Mouse (Mus musculus) small intestine, adult 2 months (tissue): ENCODE data around the gene Il12a.

ENCODE experiments used
- CTCF ChIP-seq: fragments of 200-500 bp; IDR thresholded peaks from 2 replicates; pipeline ENCODE4 v1.5.1; 2012; ENCODE audit warnings: low read depth, mild to moderate bottlenecking, control low read depth, inconsistent platforms, low read length, moderate library complexity, mixed read lengths; ENCODE audit not compliant: insufficient replicate concordance, insufficient read length; ENCODE audit errors: extremely low read depth
- POLR2A ChIP-seq: fragments of 200-500 bp; IDR thresholded peaks from 2 replicates; pipeline ENCODE4 v1.6.1; 2012; ENCODE audit warnings: low read depth, mild to moderate bottlenecking, control low read depth, inconsistent platforms, low read length, moderate library complexity

GRCm38 (mm10) chr3:68690344-68690743 lies at the start of gene Il12a:
- no peak for TF ChIP-seq CTCF
- TF ChIP-seq POLR2A, result no peak
